ENCODE assay signal across 12 mouse cellular contexts in the genomic region with DNA sequence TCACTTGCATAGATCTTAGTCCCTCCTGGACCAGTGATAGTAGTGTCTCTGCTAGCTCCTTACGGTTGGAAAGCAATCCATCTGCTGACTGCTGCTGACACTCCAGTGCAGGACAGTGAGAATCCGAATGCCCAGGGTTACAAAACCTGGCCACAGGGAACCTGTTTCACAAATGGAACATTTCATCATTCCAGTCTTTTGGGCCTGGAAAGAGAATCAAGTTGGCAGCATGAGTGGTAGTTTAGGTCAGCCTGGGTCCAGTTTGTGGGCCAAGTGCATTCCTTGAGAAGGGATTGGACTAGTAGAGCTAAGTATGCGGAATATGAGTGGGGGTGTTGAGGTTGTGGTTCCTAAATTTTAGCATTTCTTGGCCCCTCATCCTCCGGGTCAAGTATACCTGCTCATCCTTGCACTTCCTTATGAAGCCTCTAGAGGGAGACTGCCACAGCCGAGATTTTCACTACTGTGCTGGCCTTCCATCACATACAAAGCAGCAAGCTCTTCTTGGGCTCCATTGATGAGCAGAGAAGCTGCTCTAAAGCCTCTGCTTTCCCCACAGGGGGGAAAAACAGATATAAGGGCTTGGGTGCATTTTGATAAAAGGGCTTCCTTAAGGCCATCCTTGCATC. TPM values are rescaled to one million over a fixed set of nuclear protein-coding genes. Genes with fewer than 3 reads are reported as not detected.
DNase-seq lines count a peak whose midpoint lies in the region; ATAC-seq and TF ChIP-seq lines count a peak whose summit lies in the region.
"Had no signal": no experiment of that assay in that cellular context is flagged by ENCODE, and none has a peak within 500 bp of the region (broad histone marks: within the 10 kb centered on the region; RNA-seq: fewer than 3 reads in every experiment).

No protein-coding gene starts in this region.

- H3K4me3 ChIP-seq in heart, adult 2 months: no peak overlapping the region
- no peak overlapping the region for H3K4me3 ChIP-seq in midbrain, embryonic 14.5 days (replicated peaks; ENCODE audit: low read depth, low read length)
- H3K4me3 ChIP-seq in midbrain, embryonic 15.5 days: no peak overlapping the region
- H3K4me3 ChIP-seq: lung, embryonic 15.5 days had no signal

- no peaks in the 10 kb centered on the region for H3K4me1 ChIP-seq in heart, adult 2 months (ENCODE audit: control insufficient read depth, insufficient read depth, low read length)
- 0 out of 2 replicates have a peak, but pooled peaks cover 2% of the 10 kb centered on the region for H3K4me1 ChIP-seq in midbrain, embryonic 14.5 days (ENCODE audit: control insufficient read depth, insufficient read depth, low read length)
- no peaks in the 10 kb centered on the region for H3K4me1 ChIP-seq in midbrain, embryonic 15.5 days
- H3K4me1 ChIP-seq: lung, embryonic 15.5 days had no signal

- no peak overlapping the region for H3K4me2 ChIP-seq in midbrain, embryonic 14.5 days (ENCODE audit: low read length)
- no peak overlapping the region for H3K4me2 ChIP-seq in midbrain, embryonic 15.5 days
- H3K4me2 ChIP-seq: lung, embryonic 15.5 days had no signal

- H3K27ac ChIP-seq in heart, adult 2 months: no peak overlapping the region
- H3K27ac ChIP-seq in midbrain, embryonic 14.5 days (replicated peaks; ENCODE audit: low read depth, low read length): no peak overlapping the region
- no peak overlapping the region for H3K27ac ChIP-seq in midbrain, embryonic 15.5 days
- H3K27ac ChIP-seq: lung, embryonic 15.5 days had no signal

- peak in 1 of 2 experiments; percentile 15 for DNase-seq in heart, adult 2 months
- DNase-seq in heart, postnatal 36 days: no peak
- peak; percentile 2 for DNase-seq in midbrain, embryonic 14.5 days
- peak; percentile 28 for DNase-seq in ZHBTc4 (ENCODE audit: low read depth, low spot score)
- peak; percentile 29 for DNase-seq in retina, postnatal 1 day
- DNase-seq in T-cell, adult 2 months (ENCODE audit: low spot score): no peak
- DNase-seq: thymus, adult 18-20 months had no signal

- no peaks in the 10 kb centered on the region for H3K9me3 ChIP-seq in midbrain, embryonic 14.5 days (ENCODE audit: control insufficient read depth, low read length)
- no peaks in the 10 kb centered on the region for H3K9me3 ChIP-seq in midbrain, embryonic 15.5 days
- H3K9me3 ChIP-seq: lung, embryonic 15.5 days had no signal

- TF ChIP-seq EP300 in heart, adult 2 months (IDR thresholded peaks at IDR 0.05; ENCODE audit: insufficient read depth, low read depth, low read length): no peak

- TF ChIP-seq POLR2A in heart, adult 2 months (IDR thresholded peaks at IDR 0.05; ENCODE audit: insufficient read depth, low read depth, low read length): no peak

- no peak for ATAC-seq in midbrain, embryonic 14.5 days (ENCODE audit: low FRiP score, low TSS enrichment)
- no peak for ATAC-seq in midbrain, embryonic 15.5 days (replicated peaks)
- ATAC-seq in frontal cortex, adult (ENCODE audit: low TSS enrichment): no peak

- intact Hi-C loops in heart, adult 2 months (cut with DNase I): no loop called here
- intact Hi-C loops in heart, postnatal 36 days (cut with DNase I): no loop called here

- H3K79me2 ChIP-seq in heart, adult 2 months (replicated peaks; ENCODE audit: control insufficient read depth, insufficient read depth, low read length): no peaks in the 10 kb centered on the region

- 62% methylated on average over 5 of the region's 5 CpGs for WGBS in heart, adult 2 months
- WGBS in midbrain, embryonic 14.5 days: 56% methylated on average over 5 of the region's 5 CpGs
- WGBS in midbrain, embryonic 15.5 days: 56% methylated on average over 5 of the region's 5 CpGs

- no peaks in the 10 kb centered on the region for H3K36me3 ChIP-seq in heart, adult 2 months (ENCODE audit: control insufficient read depth, insufficient read depth, low read length)
- H3K36me3 ChIP-seq in midbrain, embryonic 14.5 days (ENCODE audit: control insufficient read depth, insufficient read depth, low read length): no peaks in the 10 kb centered on the region
- H3K36me3 ChIP-seq in midbrain, embryonic 15.5 days (replicated peaks): no peaks in the 10 kb centered on the region
- H3K36me3 ChIP-seq: lung, embryonic 15.5 days had no signal

- H3K9ac ChIP-seq in heart, adult 2 months (ENCODE audit: low read depth, low read length): no peak overlapping the region
- no peak overlapping the region for H3K9ac ChIP-seq in midbrain, embryonic 14.5 days (replicated peaks; ENCODE audit: low read length)
- H3K9ac ChIP-seq in midbrain, embryonic 15.5 days: no peak overlapping the region
- H3K9ac ChIP-seq: lung, embryonic 15.5 days had no signal

- peak; percentile 72 for TF ChIP-seq CTCF in heart, adult 2 months (IDR thresholded peaks at IDR 0.05)

- H3K27me3 ChIP-seq in heart, adult 2 months (ENCODE audit: control insufficient read depth, insufficient read depth, low read length): no peaks in the 10 kb centered on the region
- no peaks in the 10 kb centered on the region for H3K27me3 ChIP-seq in midbrain, embryonic 14.5 days (ENCODE audit: control insufficient read depth, insufficient read depth, low read length)
- H3K27me3 ChIP-seq in midbrain, embryonic 15.5 days (replicated peaks): no peaks in the 10 kb centered on the region; the same call in 1 of the 2 replicates
- H3K27me3 ChIP-seq: lung, embryonic 15.5 days had no signal

RNA-seq across cellular contexts. Expression of a gene that starts 5.3 kb away (rescaled TPM):
- 1 to 10 TPM in 1 of 2 experiments, under 1 TPM in 1; 0.81 to 1.2 TPM for total RNA-seq in heart, adult 2 months (2021)
- polyA plus RNA-seq in heart, adult 2 months (2012; rRNA removed): 1.2 and 1.8 TPM in 2 replicates
- 1 to 10 TPM; 1.6 to 2.6 TPM for total RNA-seq in heart, postnatal 36 days (2021)
- 0.39 and 0.71 TPM in 2 replicates for polyA plus RNA-seq in midbrain, embryonic 14.5 days (2014; fragmentation: Nextera tagmentation; extraction: Ambion mirVana)
- polyA plus RNA-seq in midbrain, embryonic 15.5 days (2015; fragmentation: Nextera tagmentation; extraction: Ambion mirVana): 0.78 and 1.1 TPM in 2 replicates
- total RNA-seq: hematopoietic stem cell, adult 5-6 weeks had no signal

RNA-seq across cellular contexts. Expression of a gene that starts 44.5 kb away (rescaled TPM):
- not detected for total RNA-seq in heart, adult 2 months (2021)
- polyA plus RNA-seq in heart, adult 2 months (2012; rRNA removed): not detected in 2 replicates
- not detected for total RNA-seq in heart, postnatal 36 days (2021)
- not detected in 2 replicates for polyA plus RNA-seq in midbrain, embryonic 14.5 days (2014; fragmentation: Nextera tagmentation; extraction: Ambion mirVana)
- 0.10 and 0.22 TPM in 2 replicates for polyA plus RNA-seq in midbrain, embryonic 15.5 days (2015; fragmentation: Nextera tagmentation; extraction: Ambion mirVana)
- total RNA-seq: hematopoietic stem cell, adult 5-6 weeks had no signal
- polyA plus RNA-seq: embryonic facial prominence, embryonic 11.5 days; lung, embryonic 15.5 days had no signal

Comparison
In these comparisons a context has a peak if more than half of its experiments do, and no peak if none do; other contexts are left out.
1. DNase-seq: peak in midbrain, embryonic 14.5 days (single experiment), ZHBTc4 (single experiment) and retina, postnatal 1 day (single experiment); none in heart, postnatal 36 days (0 of 2) and T-cell, adult 2 months (single experiment).